In genomic region chr19:53801789-53802683, GRCm38 (mm10) we compare ENCODE assay signal across 12 mouse cellular contexts.
DNase-seq lines count a peak whose midpoint lies in the region; ATAC-seq and TF ChIP-seq lines count a peak whose summit lies in the region.
"Had no signal": no experiment of that assay in that cellular context is flagged by ENCODE, and none has a peak within 500 bp of the region (broad histone marks: within the 10 kb centered on the region; RNA-seq: fewer than 3 reads in every experiment).

No protein-coding gene starts in this region.

- peak; percentile 50 to 76; a peak in 3 of 4 replicates for TF ChIP-seq POLR2A in MEL (IDR thresholded peaks at IDR 0.05; ENCODE audit: control insufficient read depth in 1 of 2, insufficient read depth in 1 of 2, low read depth in 1 of 2, low read length in 2 of 2, poor library complexity in 1 of 2)

- WGBS in liver, postnatal 0 days (ENCODE audit: insufficient replicate concordance), result 46% methylated on average over 11 of the region's 11 CpGs
- 86% methylated on average over 11 of the region's 11 CpGs for WGBS in forebrain, embryonic 13.5 days

- H3K36me3 ChIP-seq in MEL (ENCODE audit: control insufficient read depth in 1 of 2, insufficient read depth in 2 of 2, low read length in 2 of 2), result peaks cover 2 to 73% of the 10 kb centered on the region in 2 experiments; a peak in 2 of 4 replicates
- no peaks in the 10 kb centered on the region for H3K36me3 ChIP-seq in liver, postnatal 0 days (replicated peaks; ENCODE audit: insufficient read depth, low read length)
- H3K36me3 ChIP-seq in forebrain, embryonic 13.5 days (ENCODE audit: poor library complexity, severe bottlenecking), result no peaks in the 10 kb centered on the region
- H3K36me3 ChIP-seq: embryonic facial prominence, embryonic 10.5 days; forebrain, embryonic 15.5 days had no signal

- H3K9ac ChIP-seq in MEL (ENCODE audit: control insufficient read depth, low read depth, low read length, poor library complexity, severe bottlenecking), result peak overlapping the region; percentile 70
- no peak overlapping the region for H3K9ac ChIP-seq in liver, postnatal 0 days (replicated peaks)
- H3K9ac ChIP-seq in forebrain, embryonic 13.5 days, result no peak overlapping the region
- H3K9ac ChIP-seq: forebrain, embryonic 15.5 days had no signal

- intact Hi-C loops in heart, postnatal 10 days (cut with DNase I), result no loop called here

- DNase-seq in MEL (ENCODE audit: low read depth, low spot score), result peak; percentile 97
- peak; percentile 81 to 87 for DNase-seq in heart, postnatal 10 days
- DNase-seq in liver, postnatal 0 days, result no peak
- DNase-seq in spleen, postnatal 4 days (ENCODE audit: low spot score in 2 of 2), result no peak
- DNase-seq in cerebellum, adult 18-20 months, result no peak
- DNase-seq: lung, postnatal 36 days; retina, postnatal 1 day had no signal

- H3K79me2 ChIP-seq in MEL (ENCODE audit: control insufficient read depth, insufficient read depth, low read length, poor library complexity), result peaks cover 15% of the 10 kb centered on the region

- peak; percentile 100 for TF ChIP-seq EP300 in MEL (IDR thresholded peaks at IDR 0.05; ENCODE audit: low read depth in 1 of 2, low read length in 2 of 2)
- TF ChIP-seq EP300 in liver, postnatal 0 days (IDR thresholded peaks at IDR 0.05; ENCODE audit: low read depth), result peak; percentile 93

- no peak overlapping the region; the same call in 1 of the 2 replicates for H3K4me2 ChIP-seq in liver, postnatal 0 days (ENCODE audit: low read depth, low read length)
- no peak overlapping the region for H3K4me2 ChIP-seq in forebrain, embryonic 13.5 days
- H3K4me2 ChIP-seq: forebrain, embryonic 15.5 days had no signal

- no peaks in the 10 kb centered on the region for H3K9me3 ChIP-seq in MEL (replicated peaks; ENCODE audit: insufficient read depth, low read length)
- no peaks in the 10 kb centered on the region for H3K9me3 ChIP-seq in liver, postnatal 0 days (ENCODE audit: low read length)
- no peaks in the 10 kb centered on the region for H3K9me3 ChIP-seq in forebrain, embryonic 13.5 days (replicated peaks)
- H3K9me3 ChIP-seq: embryonic facial prominence, embryonic 10.5 days; forebrain, embryonic 15.5 days had no signal

- TF ChIP-seq RAD21 in MEL (IDR thresholded peaks at IDR 0.05; ENCODE audit: low read depth, low read length), result peak; percentile 6

- H3K4me3 ChIP-seq in MEL (ENCODE audit: control insufficient read depth in 1 of 2, insufficient read depth in 1 of 2, low read depth in 2 of 2, low read length in 2 of 2), result peak overlapping the region; percentile 30 to 44
- no peak overlapping the region for H3K4me3 ChIP-seq in liver, postnatal 0 days (ENCODE audit: low read depth, low read length)
- no peak overlapping the region for H3K4me3 ChIP-seq in forebrain, embryonic 13.5 days
- H3K4me3 ChIP-seq: embryonic facial prominence, embryonic 10.5 days; forebrain, embryonic 15.5 days; myocyte had no signal

- peak; percentile 52 for ATAC-seq in common myeloid progenitor, adult 5-6 weeks (replicated peaks; ENCODE audit: low read depth, poor library complexity, severe bottlenecking)
- ATAC-seq in liver, postnatal 0 days, result peak; percentile 66
- no peak for ATAC-seq in forebrain, embryonic 13.5 days
- ATAC-seq: forebrain, embryonic 15.5 days had no signal

- no peak for TF ChIP-seq CTCF in MEL (IDR thresholded peaks at IDR 0.05 in 2 of 3, conservative IDR thresholded peaks at IDR 0.05 in 1 of 3; ENCODE audit: control insufficient read depth in 1 of 3, insufficient read depth in 1 of 3, low read depth in 2 of 3, low read length in 3 of 3, poor library complexity in 1 of 3, severe bottlenecking in 1 of 3)
- TF ChIP-seq CTCF in liver, postnatal 0 days (IDR thresholded peaks at IDR 0.05; ENCODE audit: low read depth), result no peak

- H3K27me3 ChIP-seq in MEL (ENCODE audit: control insufficient read depth in 1 of 2, insufficient read depth in 2 of 2, low read length in 2 of 2), result no peaks in the 10 kb centered on the region
- no peaks in the 10 kb centered on the region for H3K27me3 ChIP-seq in liver, postnatal 0 days (ENCODE audit: insufficient read depth, low read length)
- H3K27me3 ChIP-seq in forebrain, embryonic 13.5 days, result no peaks in the 10 kb centered on the region
- H3K27me3 ChIP-seq: forebrain, embryonic 15.5 days had no signal

- peak overlapping the region; percentile 97 for H3K27ac ChIP-seq in MEL (ENCODE audit: control insufficient read depth, low read depth, low read length)
- H3K27ac ChIP-seq in liver, postnatal 0 days (ENCODE audit: low read depth), result 0 out of 2 replicates have a peak overlapping the region, but pooled peaks have one; percentile 34
- no peak overlapping the region for H3K27ac ChIP-seq in forebrain, embryonic 13.5 days
- H3K27ac ChIP-seq: embryonic facial prominence, embryonic 10.5 days; forebrain, embryonic 15.5 days had no signal

- H3K4me1 ChIP-seq in MEL (ENCODE audit: control insufficient read depth in 1 of 2, insufficient read depth in 2 of 2, low read length in 2 of 2), result peaks cover 49 to 67% of the 10 kb centered on the region in 2 experiments
- H3K4me1 ChIP-seq in liver, postnatal 0 days (ENCODE audit: insufficient read depth), result peaks cover 18% of the 10 kb centered on the region
- H3K4me1 ChIP-seq in forebrain, embryonic 13.5 days, result peaks cover 7% of the 10 kb centered on the region

TF ChIP-seq in MEL, 35 proteins besides CTCF, POLR2A, EP300 and RAD21:
- TF ChIP-seq MAX (IDR thresholded peaks at IDR 0.05; ENCODE audit: low read length) (peak; percentile 91), TAL1 (IDR thresholded peaks at IDR 0.05; ENCODE audit: low read length) (peak; percentile 88), HCFC1 (IDR thresholded peaks at IDR 0.05; ENCODE audit: low read depth, low read length) (peak; percentile 75), GATA1 (IDR thresholded peaks at IDR 0.05; ENCODE audit: low read depth, low read length) (peak; percentile 98), NRF1 (IDR thresholded peaks at IDR 0.05; ENCODE audit: insufficient read depth, low read depth, low read length, poor library complexity, severe bottlenecking) (0 out of 2 replicates have a peak, but pooled peaks have one; percentile 6), SIN3A (IDR thresholded peaks at IDR 0.05; ENCODE audit: low read length) (peak; percentile 99), ZMIZ1 (IDR thresholded peaks at IDR 0.05; ENCODE audit: low read depth, low read length) (peak; percentile 96), MAZ (IDR thresholded peaks at IDR 0.05; ENCODE audit: low read depth, low read length) (peak; percentile 99), ZKSCAN1 (IDR thresholded peaks at IDR 0.05; ENCODE audit: low read depth, low read length) (no peak), CHD2 (IDR thresholded peaks at IDR 0.05; ENCODE audit: low read length) (peak; percentile 69; the same call in 1 of the 2 replicates), NELFE (IDR thresholded peaks at IDR 0.05; ENCODE audit: low read depth, low read length) (peak; percentile 64), TBP (IDR thresholded peaks at IDR 0.05; ENCODE audit: low read depth, low read length) (peak; percentile 66; the same call in 1 of the 2 replicates), TCF12 (IDR thresholded peaks at IDR 0.05; ENCODE audit: low read depth, low read length) (peak; percentile 98), SMC3 (IDR thresholded peaks at IDR 0.05; ENCODE audit: low read depth, low read length) (peak; percentile 34), MYB (IDR thresholded peaks at IDR 0.05; ENCODE audit: low read depth, low read length) (peak; percentile 99), KAT2A (conservative IDR thresholded peaks at IDR 0.05; ENCODE audit: low read depth, low read length) (peak; percentile 62), MXI1 (IDR thresholded peaks at IDR 0.05; ENCODE audit: low read depth, low read length) (peak; percentile 94), USF1 (IDR thresholded peaks at IDR 0.05; ENCODE audit: low read depth, low read length) (peak; percentile 71), MEF2A (IDR thresholded peaks at IDR 0.05; ENCODE audit: extremely low read depth, insufficient replicate concordance, low read depth, low read length, poor library complexity, severe bottlenecking) (peak; percentile 100), ZC3H11A (IDR thresholded peaks at IDR 0.05; ENCODE audit: low read depth, low read length) (peak; percentile 52), BHLHE40 (IDR thresholded peaks at IDR 0.05; ENCODE audit: borderline replicate concordance, low read depth, low read length) (peak; percentile 98), UBTF (IDR thresholded peaks at IDR 0.05; ENCODE audit: borderline replicate concordance, insufficient read depth, low read depth, low read length) (no peak), GABPA (IDR thresholded peaks at IDR 0.05; ENCODE audit: low read depth, low read length) (peak; percentile 74; the same call in 1 of the 2 replicates), POLR2AphosphoS2 (IDR thresholded peaks at IDR 0.05; ENCODE audit: low read length) (peak; percentile 92), MYC (IDR thresholded peaks at IDR 0.05; ENCODE audit: low read depth, low read length) (peak; percentile 94), USF2 (IDR thresholded peaks at IDR 0.05; ENCODE audit: borderline replicate concordance in 1 of 2, insufficient read depth in 1 of 2, low read depth in 1 of 2, low read length in 2 of 2) (no peak), JUND (IDR thresholded peaks at IDR 0.05; ENCODE audit: low read depth, low read length) (peak; percentile 86), ZNF384 (IDR thresholded peaks at IDR 0.05; ENCODE audit: low read depth, low read length) (peak; percentile 79), RCOR1 (IDR thresholded peaks at IDR 0.05; ENCODE audit: low read depth, low read length) (peak; percentile 98), ETS1 (IDR thresholded peaks at IDR 0.05; ENCODE audit: low read depth, low read length) (peak; percentile 99), MAFK (IDR thresholded peaks at IDR 0.05; ENCODE audit: borderline replicate concordance, low read depth, low read length) (peak; percentile 96), ELF1 (IDR thresholded peaks at IDR 0.05; ENCODE audit: low read depth, low read length) (peak; percentile 96), CHD1 (IDR thresholded peaks at IDR 0.05; ENCODE audit: low read depth, low read length) (peak; percentile 94), POLR2AphosphoS5 (IDR thresholded peaks at IDR 0.05; ENCODE audit: borderline replicate concordance, low read depth, low read length) (peak; percentile 90), E2F4 (IDR thresholded peaks at IDR 0.05; ENCODE audit: borderline replicate concordance, low read depth, low read length) (no peak)

Comparison
In these comparisons a context has a peak if more than half of its experiments do, and no peak if none do; other contexts are left out.
1. DNase-seq: peak in MEL (single experiment) and heart, postnatal 10 days (2 of 2); none in liver, postnatal 0 days (single experiment), spleen, postnatal 4 days (0 of 2) and cerebellum, adult 18-20 months (0 of 2).
2. H3K4me3 ChIP-seq: peak in MEL (2 of 2); none in liver, postnatal 0 days (single experiment) and forebrain, embryonic 13.5 days (single experiment).